Mouse (Mus musculus): ENCODE measurements around the gene Prkcz. TPM values are rescaled to one million over a fixed set of nuclear protein-coding genes. Genes with fewer than 3 reads are reported as not detected.

Prkcz gene
- polyA plus RNA-seq, 1 experiment from 2014 or later, result 17.9 TPM

GRCm38 (mm10) chr4:155220213-155221100, 140.7 kb downstream of the Prkcz start:
- Histone ChIP-seq H3K9ac (peak overlapping the region; percentile 90; the same call in 1 of the 2 replicates), H3K36me3 (no peaks in the 10 kb centered on the region), H3K4me1 (peaks cover 49% of the 10 kb centered on the region), H3K27me3 (replicated peaks) (no peaks in the 10 kb centered on the region), H3K27ac (peak overlapping the region; percentile 71; the same call in 1 of the 2 replicates), H3K4me2 (peak overlapping the region; percentile 88), H3K9me3 (no peaks in the 10 kb centered on the region), H3K4me3 (replicated peaks) (peak overlapping the region; percentile 79)
- no peak for ATAC-seq (ENCODE audit: insufficient read depth, low FRiP score, low read depth)
- 6% methylated on average over 14 of the region's 14 CpGs for WGBS

- 34% methylated on average over 12 of the region's 12 CpGs for WGBS
- Histone ChIP-seq H3K27me3 (replicated peaks) (no peaks in the 10 kb centered on the region), H3K4me2 (peak overlapping the region; percentile 88), H3K36me3 (no peaks in the 10 kb centered on the region), H3K4me3 (replicated peaks) (peak overlapping the region; percentile 79), H3K9me3 (no peaks in the 10 kb centered on the region), H3K27ac (no peak overlapping the region), H3K9ac (peak overlapping the region; percentile 29; the same call in 1 of the 2 replicates), H3K4me1 (peaks cover 58% of the 10 kb centered on the region)
- ATAC-seq (ENCODE audit: insufficient read depth, low FRiP score, low read depth), result no peak
Measured at GRCm38 (mm10) chr4:155219271-155220212, 141.6 kb downstream of the Prkcz start.

- no peaks in the 10 kb centered on the region for H3K27me3 ChIP-seq (replicated peaks)
- H3K4me1 ChIP-seq, result peaks cover 65% of the 10 kb centered on the region
- H3K36me3 ChIP-seq, result no peaks in the 10 kb centered on the region
- H3K4me2 ChIP-seq, result peak overlapping the region; percentile 88
- no peak overlapping the region for H3K27ac ChIP-seq
- no peak for ATAC-seq (ENCODE audit: insufficient read depth, low FRiP score, low read depth)
- peak overlapping the region; percentile 79; the same call in 1 of the 2 replicates for H3K4me3 ChIP-seq (replicated peaks)
- no peak overlapping the region for H3K9ac ChIP-seq
- no peaks in the 10 kb centered on the region for H3K9me3 ChIP-seq
- WGBS, result 81% methylated on average over 9 of the region's 9 CpGs
Measured at GRCm38 (mm10) chr4:155218104-155218732, 142.9 kb downstream of the Prkcz start.

- no peak overlapping the region for H3K27ac ChIP-seq
- 37% methylated on average over 12 of the region's 12 CpGs for WGBS
- no peak overlapping the region for H3K9ac ChIP-seq
- no peak for ATAC-seq (ENCODE audit: insufficient read depth, low FRiP score, low read depth)
- H3K27me3 ChIP-seq (replicated peaks), result no peaks in the 10 kb centered on the region
- no peaks in the 10 kb centered on the region for H3K9me3 ChIP-seq
- H3K4me1 ChIP-seq, result peaks cover 68% of the 10 kb centered on the region
- no peaks in the 10 kb centered on the region for H3K36me3 ChIP-seq
- H3K4me2 ChIP-seq, result peak overlapping the region; percentile 88
- peak overlapping the region; percentile 8; the same call in 1 of the 2 replicates for H3K4me3 ChIP-seq (replicated peaks)
Measured at GRCm38 (mm10) chr4:155217241-155218103, 143.7 kb downstream of the Prkcz start.

- no peaks in the 10 kb centered on the region for H3K27me3 ChIP-seq (replicated peaks)
- no peak for ATAC-seq (ENCODE audit: insufficient read depth, low FRiP score, low read depth)
- H3K27ac ChIP-seq, result peak overlapping the region; percentile 1; the same call in 1 of the 2 replicates
- H3K36me3 ChIP-seq, result peaks cover under 1% of the 10 kb centered on the region; the same call in 1 of the 2 replicates
- 59% methylated on average over 12 of the region's 12 CpGs for WGBS
- 0 out of 2 replicates have a peak overlapping the region, but pooled peaks have one; percentile 0 for H3K4me2 ChIP-seq
- H3K9ac ChIP-seq, result no peak overlapping the region
- H3K9me3 ChIP-seq, result no peaks in the 10 kb centered on the region
- H3K4me1 ChIP-seq, result peaks cover 68% of the 10 kb centered on the region
- no peak overlapping the region for H3K4me3 ChIP-seq (replicated peaks)
Measured at GRCm38 (mm10) chr4:155215773-155216630, 145.2 kb downstream of the Prkcz start.

GRCm38 (mm10) chr4:155215203-155215602, 146.0 kb downstream of the Prkcz start:
- ATAC-seq (ENCODE audit: insufficient read depth, low FRiP score, low read depth), result no peak
- H3K27me3 ChIP-seq (replicated peaks), result no peaks in the 10 kb centered on the region
- H3K4me2 ChIP-seq, result no peak overlapping the region
- peaks cover 70% of the 10 kb centered on the region for H3K4me1 ChIP-seq
- no peak overlapping the region for H3K4me3 ChIP-seq (replicated peaks)
- no peaks in the 10 kb centered on the region for H3K9me3 ChIP-seq
- no peak overlapping the region for H3K9ac ChIP-seq
- WGBS, result 51% methylated on average over 9 of the region's 9 CpGs
- H3K36me3 ChIP-seq, result peaks cover 6% of the 10 kb centered on the region; the same call in 1 of the 2 replicates
- H3K27ac ChIP-seq, result no peak overlapping the region

GRCm38 (mm10) chr4:155214793-155215192, 146.4 kb downstream of the Prkcz start:
- Histone ChIP-seq H3K27ac (no peak overlapping the region), H3K27me3 (replicated peaks) (no peaks in the 10 kb centered on the region), H3K4me1 (peaks cover 71% of the 10 kb centered on the region), H3K36me3 (peaks cover 6% of the 10 kb centered on the region; the same call in 1 of the 2 replicates), H3K4me2 (peak overlapping the region; percentile 11; the same call in 1 of the 2 replicates), H3K9ac (no peak overlapping the region), H3K9me3 (no peaks in the 10 kb centered on the region), H3K4me3 (replicated peaks) (no peak overlapping the region)
- ATAC-seq (ENCODE audit: insufficient read depth, low FRiP score, low read depth), result no peak
- 65% methylated on average over 10 of the region's 10 CpGs for WGBS

- Histone ChIP-seq H3K27me3 (replicated peaks) (no peaks in the 10 kb centered on the region), H3K4me1 (peaks cover 71% of the 10 kb centered on the region), H3K27ac (no peak overlapping the region), H3K36me3 (peaks cover 6% of the 10 kb centered on the region; the same call in 1 of the 2 replicates), H3K4me2 (0 out of 2 replicates have a peak overlapping the region, but pooled peaks have one; percentile 17), H3K9me3 (no peaks in the 10 kb centered on the region), H3K9ac (no peak overlapping the region), H3K4me3 (replicated peaks) (no peak overlapping the region)
- 69% methylated on average over 6 of the region's 6 CpGs for WGBS
- ATAC-seq (ENCODE audit: insufficient read depth, low FRiP score, low read depth), result no peak
Measured at GRCm38 (mm10) chr4:155214188-155214587, 147.0 kb downstream of the Prkcz start.

GRCm38 (mm10) chr4:155213752-155214054, 147.5 kb downstream of the Prkcz start:
- Histone ChIP-seq H3K27me3 (replicated peaks) (no peaks in the 10 kb centered on the region), H3K4me2 (peak overlapping the region; percentile 17; the same call in 1 of the 2 replicates), H3K36me3 (peaks cover 6% of the 10 kb centered on the region; the same call in 1 of the 2 replicates), H3K9ac (no peak overlapping the region), H3K4me1 (peaks cover 71% of the 10 kb centered on the region), H3K9me3 (no peaks in the 10 kb centered on the region), H3K27ac (no peak overlapping the region), H3K4me3 (replicated peaks) (no peak overlapping the region)
- ATAC-seq (ENCODE audit: insufficient read depth, low FRiP score, low read depth), result no peak
- 72% methylated on average over 6 of the region's 6 CpGs for WGBS

All from stomach, embryonic 15.5 days (tissue).